Comparison of ENCODE assay signal across 22 mouse cellular contexts in the genomic region with DNA sequence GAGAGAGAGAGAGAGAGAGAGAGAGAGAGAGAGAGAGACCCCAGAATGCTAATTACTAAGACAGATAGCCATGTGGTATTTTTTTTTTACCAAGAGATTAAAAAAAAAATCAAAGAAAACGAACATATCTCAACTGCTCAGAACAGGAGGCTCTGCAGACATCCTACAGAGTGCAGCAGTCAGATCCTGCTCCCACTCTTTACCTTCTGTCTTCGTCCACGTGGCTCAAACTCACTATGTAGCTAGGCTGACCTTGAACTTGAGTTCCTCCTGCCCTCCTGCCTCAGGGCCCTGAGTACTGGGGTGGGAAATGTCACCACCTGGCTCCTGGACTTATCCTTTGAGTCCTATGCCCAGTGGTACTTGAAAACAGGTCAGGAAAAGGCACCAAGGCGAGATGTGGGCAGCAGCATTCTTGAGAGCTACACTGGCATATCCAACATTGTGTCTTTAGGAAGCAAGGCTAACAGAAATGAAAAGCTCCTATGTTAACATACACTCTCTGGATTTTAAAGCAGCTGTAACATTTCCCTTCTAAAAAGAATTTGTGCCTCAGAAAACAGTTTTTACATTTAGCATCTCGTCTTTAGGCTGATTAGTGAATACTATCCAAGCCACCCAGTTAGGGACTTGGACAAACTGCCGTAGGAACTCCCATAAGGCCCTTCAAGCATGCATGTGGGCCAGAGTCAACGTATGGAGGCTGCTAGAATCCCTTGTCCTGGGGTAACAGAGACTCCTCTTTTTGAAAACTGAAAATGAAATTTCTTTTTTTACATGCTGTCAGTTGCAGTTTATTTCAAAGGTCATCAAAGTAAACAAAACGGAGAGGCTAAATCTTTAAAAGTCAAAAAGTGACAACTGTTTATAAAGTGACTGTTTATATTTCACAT.
DNase-seq lines count a peak whose midpoint lies in the region; ATAC-seq and TF ChIP-seq lines count a peak whose summit lies in the region.
"Had no signal": no experiment of that assay in that cellular context is flagged by ENCODE, and none has a peak within 500 bp of the region (broad histone marks: within the 10 kb centered on the region; RNA-seq: fewer than 3 reads in every experiment).

No protein-coding gene starts in this region.

- intact Hi-C loops in heart, postnatal 36 days (cut with DNase I) = no loop called here
- intact Hi-C loops in gastrocnemius, postnatal 14 days (cut with DNase I; ENCODE audit: low total_unique reads) = no loop called here

- H3K79me2 ChIP-seq in liver, adult 2 months (ENCODE audit: control insufficient read depth, insufficient read depth, low read length) = no peaks in the 10 kb centered on the region

- peak; percentile 82 for DNase-seq in heart, adult 11 months
- DNase-seq in heart, postnatal 36 days = no peak
- peak; percentile 62 for DNase-seq in liver, adult 2 months (ENCODE audit: extremely low read depth, low read depth, low spot score)
- DNase-seq in liver = no peak
- no peak for DNase-seq in gastrocnemius, postnatal 14 days
- DNase-seq: adrenal gland, postnatal 10 days; cerebellum, adult 9-11 months; heart, postnatal 4 days; kidney, adult 8-10 months; kidney, postnatal 36 days; layer of hippocampus, adult 9-11 months; lung, adult 2 months; retina, postnatal 1 day; thymus, postnatal 14 days had no signal

- H3K36me3 ChIP-seq in liver, adult 2 months (ENCODE audit: control insufficient read depth, insufficient read depth, low read length) = no peaks in the 10 kb centered on the region
- no peaks in the 10 kb centered on the region for H3K36me3 ChIP-seq in intestine, embryonic 15.5 days
- no peaks in the 10 kb centered on the region for H3K36me3 ChIP-seq in stomach, embryonic 16.5 days (ENCODE audit: control insufficient read depth, insufficient read depth, low read length)
- H3K36me3 ChIP-seq: embryonic facial prominence, embryonic 12.5 days; hindbrain, embryonic 15.5 days had no signal

- no peaks in the 10 kb centered on the region for H3K9me3 ChIP-seq in intestine, embryonic 15.5 days
- no peaks in the 10 kb centered on the region for H3K9me3 ChIP-seq in stomach, embryonic 16.5 days (replicated peaks; ENCODE audit: control insufficient read depth, low read length)
- H3K9me3 ChIP-seq: embryonic facial prominence, embryonic 12.5 days; G1E; hindbrain, embryonic 15.5 days; megakaryocyte, embryonic 14.5 days had no signal

- peak overlapping the region; percentile 39; the same call in 1 of the 2 replicates for H3K9ac ChIP-seq in liver, adult 2 months (ENCODE audit: low read depth, low read length)
- H3K9ac ChIP-seq in intestine, embryonic 15.5 days = no peak overlapping the region
- no peak overlapping the region for H3K9ac ChIP-seq in stomach, embryonic 16.5 days (ENCODE audit: low read length)
- H3K9ac ChIP-seq: embryonic facial prominence, embryonic 12.5 days; hindbrain, embryonic 15.5 days had no signal

- no peak for ATAC-seq in intestine, embryonic 15.5 days
- ATAC-seq in stomach, embryonic 16.5 days (ENCODE audit: insufficient read depth, low FRiP score) = no peak
- ATAC-seq: activated CD4-positive, CD25-positive, alpha-beta regulatory T cell, adult 4 months; forebrain, embryonic 14.5 days had no signal

- no peaks in the 10 kb centered on the region for H3K27me3 ChIP-seq in liver, adult 2 months (ENCODE audit: control insufficient read depth, insufficient read depth, low read length)
- H3K27me3 ChIP-seq in intestine, embryonic 15.5 days (replicated peaks) = no peaks in the 10 kb centered on the region
- no peaks in the 10 kb centered on the region for H3K27me3 ChIP-seq in stomach, embryonic 16.5 days (ENCODE audit: control insufficient read depth, insufficient read depth, low read length)
- H3K27me3 ChIP-seq: embryonic facial prominence, embryonic 12.5 days; hindbrain, embryonic 15.5 days; megakaryocyte, embryonic 14.5 days had no signal

- WGBS in liver, adult 2 months = 45% methylated on average over 8 of the region's 8 CpGs
- WGBS in intestine, embryonic 15.5 days = 57% methylated on average over 8 of the region's 8 CpGs
- 50% methylated on average over 8 of the region's 8 CpGs for WGBS in stomach, embryonic 16.5 days

- no peak for TF ChIP-seq POLR2A in liver, adult 2 months (IDR thresholded peaks at IDR 0.05; ENCODE audit: extremely low read depth, insufficient read depth, low read length)

- peaks cover 19% of the 10 kb centered on the region for H3K4me1 ChIP-seq in liver, adult 2 months (ENCODE audit: control insufficient read depth, insufficient read depth, low read length)
- H3K4me1 ChIP-seq in intestine, embryonic 15.5 days (replicated peaks) = peaks cover 28% of the 10 kb centered on the region
- peaks cover 26% of the 10 kb centered on the region for H3K4me1 ChIP-seq in stomach, embryonic 16.5 days (ENCODE audit: control insufficient read depth, insufficient read depth, low read length)
- H3K4me1 ChIP-seq: hindbrain, embryonic 15.5 days had no signal

- no peak overlapping the region for H3K4me2 ChIP-seq in intestine, embryonic 15.5 days (replicated peaks)
- no peak overlapping the region for H3K4me2 ChIP-seq in stomach, embryonic 16.5 days (ENCODE audit: low read depth, low read length)
- H3K4me2 ChIP-seq: embryonic facial prominence, embryonic 12.5 days; hindbrain, embryonic 15.5 days had no signal

- peak overlapping the region; percentile 88 for H3K27ac ChIP-seq in liver, adult 2 months (replicated peaks; ENCODE audit: insufficient read depth, low read depth, low read length)
- peak overlapping the region; percentile 67; the same call in 1 of the 2 replicates for H3K27ac ChIP-seq in intestine, embryonic 15.5 days
- peak overlapping the region; percentile 59 for H3K27ac ChIP-seq in stomach, embryonic 16.5 days (ENCODE audit: low read length)
- H3K27ac ChIP-seq: embryonic facial prominence, embryonic 12.5 days; hindbrain, embryonic 15.5 days had no signal

- no peak for TF ChIP-seq CTCF in liver, adult 2 months (IDR thresholded peaks at IDR 0.05; ENCODE audit: low read depth, low read length)

- peak overlapping the region; percentile 5; the same call in 1 of the 2 replicates for H3K4me3 ChIP-seq in liver, adult 2 months (ENCODE audit: insufficient read depth, low read depth, low read length)
- no peak overlapping the region for H3K4me3 ChIP-seq in intestine, embryonic 15.5 days (replicated peaks)
- H3K4me3 ChIP-seq in stomach, embryonic 16.5 days (replicated peaks; ENCODE audit: low read length) = no peak overlapping the region
- H3K4me3 ChIP-seq: embryonic facial prominence, embryonic 12.5 days; hindbrain, embryonic 15.5 days; megakaryocyte, embryonic 14.5 days had no signal

Comparison
In these comparisons a context has a peak if more than half of its experiments do, and no peak if none do; other contexts are left out.
1. DNase-seq: peak in heart, adult 11 months (single experiment) and liver, adult 2 months (single experiment); none in heart, postnatal 36 days (0 of 2), liver (single experiment) and gastrocnemius, postnatal 14 days (single experiment).
2. Peak in every context shown above with its lines, with median percentiles within 50 percentile points of each other: H3K27ac ChIP-seq.